Mouse (Mus musculus): Measurements from ENCODE around the gene Zbtb38.

GRCm38 (mm10) chr9:96653538-96653937 lies 99.1 kb downstream of the Zbtb38 start:
- TF ChIP-seq EP300 (IDR thresholded peaks at IDR 0.05; ENCODE audit: low read depth) (no peak), CTCF (IDR thresholded peaks at IDR 0.05; ENCODE audit: low read depth) (no peak)
